Mouse (Mus musculus): ENCODE measurements at regions not wholly inside any gene's neighbourhood (a gene's known extent, or its start where the extent isn't known, plus 50 kb on each side); places are given as distances from the start of the nearest gene placed in this dataset.
A peak's percentile ranks its signal among the peaks of the same experiment; 100 is the strongest.

DNA sequence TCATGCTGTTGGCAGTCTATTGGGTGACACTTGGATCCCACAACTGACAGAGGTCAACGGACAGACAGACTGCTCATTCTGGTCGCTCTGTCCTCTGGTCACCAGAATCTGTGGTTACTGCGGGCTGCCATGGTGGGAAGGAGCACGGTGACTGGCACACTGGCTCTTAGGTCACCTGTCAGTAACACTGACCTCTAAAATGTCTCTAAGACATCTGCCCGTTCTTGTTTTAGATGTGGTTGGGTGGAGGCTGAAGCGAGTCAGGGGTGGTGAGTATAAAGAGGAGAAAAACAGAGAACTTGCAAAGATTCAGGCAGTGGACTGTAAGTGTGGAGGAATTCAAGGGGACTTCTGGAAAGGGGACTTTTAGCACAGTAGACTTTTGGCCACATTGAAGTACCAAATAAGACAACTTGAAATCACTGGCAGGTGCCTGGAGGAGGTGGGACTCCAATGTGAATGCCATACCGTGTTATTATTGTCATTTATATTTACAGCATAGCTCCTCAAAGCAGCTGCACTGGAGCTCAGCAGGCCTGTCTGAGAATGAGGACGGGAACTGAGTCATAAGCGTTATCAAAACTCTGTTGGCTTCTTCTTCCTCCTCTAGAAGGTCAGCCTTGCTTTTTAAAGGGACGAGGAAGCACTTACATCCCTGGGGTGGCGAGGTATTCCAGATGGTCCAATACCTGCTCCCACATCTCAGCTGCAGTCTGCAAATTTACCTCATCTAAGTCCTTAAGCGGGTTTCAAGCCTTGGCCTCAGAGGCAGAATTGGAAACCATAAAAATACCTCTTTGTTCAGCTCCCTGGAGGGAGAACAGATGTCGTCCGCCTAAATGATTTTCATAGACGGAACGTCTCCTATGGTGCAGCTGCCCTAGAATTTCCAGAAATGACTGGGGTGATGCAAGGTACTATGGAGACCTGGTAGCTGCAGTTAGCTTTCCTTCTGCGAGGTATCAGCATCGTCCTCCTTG, 351.3 kb downstream of the Nuak1 start:
- Histone ChIP-seq H3K4me3 (ENCODE audit: insufficient read depth, poor library complexity, severe bottlenecking) (no peak overlapping the region), H3K36me3 (ENCODE audit: control insufficient read depth, insufficient read depth) (no peaks in the 10 kb centered on the region), H3ac (ENCODE audit: control insufficient read depth, insufficient read length, low read depth) (no peak overlapping the region), H3K27me3 (ENCODE audit: control insufficient read depth, insufficient read depth, insufficient read length) (no peaks in the 10 kb centered on the region), H3K79me3 (ENCODE audit: low read depth) (no peaks in the 10 kb centered on the region), H3K79me2 (ENCODE audit: control insufficient read depth, insufficient read depth) (no peaks in the 10 kb centered on the region)
- TF ChIP-seq MYOD1 (IDR thresholded peaks at IDR 0.05; ENCODE audit: control insufficient read depth, insufficient read length, low read depth) (peak; percentile 4), MAX (IDR thresholded peaks at IDR 0.05) (no peak), FOSL1 (IDR thresholded peaks at IDR 0.05; ENCODE audit: insufficient read depth, low read length, poor library complexity, severe bottlenecking) (no peak)

DNA sequence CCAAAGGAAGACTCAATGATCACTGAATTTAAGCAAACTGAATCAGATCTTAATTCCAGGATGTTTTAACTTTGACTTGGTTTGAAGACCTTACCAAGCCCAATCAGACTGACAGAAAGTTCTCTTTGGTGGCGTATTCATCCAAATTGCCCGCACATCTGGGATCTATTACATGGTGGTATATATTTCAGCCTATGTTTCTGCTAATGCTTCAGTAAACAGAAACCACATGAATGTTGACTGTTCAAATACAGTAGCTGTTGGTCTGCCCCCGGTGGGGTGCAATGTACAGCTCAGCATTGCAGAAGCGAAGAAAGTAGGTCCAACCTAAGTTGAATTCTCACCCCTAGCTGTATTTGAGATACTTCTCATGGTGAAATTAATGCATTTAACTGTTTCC, 346.5 kb downstream of the Nuak1 start:
- Histone ChIP-seq H3K79me3 (ENCODE audit: low read depth) (no peaks in the 10 kb centered on the region), H3ac (ENCODE audit: control insufficient read depth, insufficient read length, low read depth) (no peak overlapping the region), H3K36me3 (ENCODE audit: control insufficient read depth, insufficient read depth) (no peaks in the 10 kb centered on the region), H3K4me3 (ENCODE audit: insufficient read depth, poor library complexity, severe bottlenecking) (no peak overlapping the region), H3K79me2 (ENCODE audit: control insufficient read depth, insufficient read depth) (no peaks in the 10 kb centered on the region), H3K27me3 (ENCODE audit: control insufficient read depth, insufficient read depth, insufficient read length) (no peaks in the 10 kb centered on the region)
- TF ChIP-seq CTCF (IDR thresholded peaks at IDR 0.05; ENCODE audit: control insufficient read depth, insufficient read depth, insufficient read length) (no peak), MYOD1 (IDR thresholded peaks at IDR 0.05; ENCODE audit: control insufficient read depth, insufficient read length, low read depth) (no peak), USF1 (IDR thresholded peaks at IDR 0.05; ENCODE audit: low read depth) (no peak), MAX (IDR thresholded peaks at IDR 0.05) (no peak), FOSL1 (IDR thresholded peaks at IDR 0.05; ENCODE audit: insufficient read depth, low read length, poor library complexity, severe bottlenecking) (no peak), CEBPB (IDR thresholded peaks at IDR 0.05; ENCODE audit: low read depth) (no peak), MYOG (IDR thresholded peaks at IDR 0.05; ENCODE audit: control insufficient read depth, extremely low read depth, insufficient read length) (no peak)

DNA sequence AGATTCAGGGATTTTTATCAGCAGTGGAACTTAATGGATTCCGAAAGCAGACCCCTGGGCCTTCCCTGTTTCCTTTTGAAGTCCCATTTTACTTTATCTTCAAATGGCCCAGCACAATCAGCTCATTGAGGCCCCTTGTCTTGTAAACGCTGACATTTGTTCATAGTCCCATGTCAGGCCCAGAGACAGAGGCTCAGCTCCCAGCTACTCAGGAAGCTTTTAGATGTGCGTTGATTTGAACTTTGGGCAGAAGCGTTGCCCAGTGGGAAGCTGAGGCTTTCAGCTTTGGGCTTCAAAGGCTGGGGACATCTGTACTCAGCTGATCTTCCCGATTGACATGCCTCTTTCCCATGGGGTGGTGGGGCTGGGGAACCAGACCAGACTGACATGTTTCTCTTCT, 343.2 kb downstream of the Nuak1 start:
- Histone ChIP-seq H3ac (ENCODE audit: control insufficient read depth, insufficient read length, low read depth) (no peak overlapping the region), H3K4me3 (ENCODE audit: insufficient read depth, poor library complexity, severe bottlenecking) (no peak overlapping the region), H3K79me3 (ENCODE audit: low read depth) (no peaks in the 10 kb centered on the region), H3K27me3 (ENCODE audit: control insufficient read depth, insufficient read depth, insufficient read length) (peaks cover 3% of the 10 kb centered on the region), H3K36me3 (ENCODE audit: control insufficient read depth, insufficient read depth) (no peaks in the 10 kb centered on the region), H3K79me2 (ENCODE audit: control insufficient read depth, insufficient read depth) (no peaks in the 10 kb centered on the region)
- TF ChIP-seq USF1 (IDR thresholded peaks at IDR 0.05; ENCODE audit: low read depth): no peak
- TF ChIP-seq MAX (IDR thresholded peaks at IDR 0.05): no peak
- TF ChIP-seq FOSL1 (IDR thresholded peaks at IDR 0.05; ENCODE audit: insufficient read depth, low read length, poor library complexity, severe bottlenecking): no peak
- TF ChIP-seq MYOD1 (IDR thresholded peaks at IDR 0.05; ENCODE audit: control insufficient read depth, insufficient read length, low read depth): no peak
- TF ChIP-seq CTCF (IDR thresholded peaks at IDR 0.05; ENCODE audit: control insufficient read depth, insufficient read depth, insufficient read length): no peak
- no peak for TF ChIP-seq MYOG (IDR thresholded peaks at IDR 0.05; ENCODE audit: control insufficient read depth, extremely low read depth, insufficient read length)
- no peak for TF ChIP-seq CEBPB (IDR thresholded peaks at IDR 0.05; ENCODE audit: low read depth)

DNA sequence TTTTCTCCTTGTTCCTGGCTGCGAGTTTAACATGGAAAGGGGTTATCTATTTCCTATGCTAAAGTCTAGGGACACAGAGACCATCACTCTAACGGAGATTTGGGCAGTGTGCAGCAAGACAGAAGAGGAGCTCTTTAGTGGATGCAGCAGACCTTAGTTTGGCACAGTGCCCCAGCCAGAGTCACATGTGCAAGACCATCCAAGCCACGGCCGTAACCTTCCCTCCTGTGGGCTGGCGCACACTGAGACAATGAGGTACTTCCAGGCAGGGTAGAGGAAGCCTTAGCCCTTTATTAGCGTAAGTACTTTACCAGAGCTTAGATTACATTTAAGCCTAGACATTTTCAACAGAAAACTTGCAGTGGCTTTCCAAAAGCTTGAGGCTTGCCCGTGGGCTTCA, 336.4 kb downstream of the Nuak1 start:
- TF ChIP-seq USF1 (IDR thresholded peaks at IDR 0.05; ENCODE audit: low read depth): no peak
- no peak for TF ChIP-seq CEBPB (IDR thresholded peaks at IDR 0.05; ENCODE audit: low read depth)
- no peak for TF ChIP-seq FOSL1 (IDR thresholded peaks at IDR 0.05; ENCODE audit: insufficient read depth, low read length, poor library complexity, severe bottlenecking)
- TF ChIP-seq MYOD1 (IDR thresholded peaks at IDR 0.05; ENCODE audit: control insufficient read depth, insufficient read length, low read depth): no peak
- no peak for TF ChIP-seq CTCF (IDR thresholded peaks at IDR 0.05; ENCODE audit: control insufficient read depth, insufficient read depth, insufficient read length)
- TF ChIP-seq MAX (IDR thresholded peaks at IDR 0.05): no peak
- no peak for TF ChIP-seq MYOG (IDR thresholded peaks at IDR 0.05; ENCODE audit: control insufficient read depth, extremely low read depth, insufficient read length)
- H3K27me3 ChIP-seq (ENCODE audit: control insufficient read depth, insufficient read depth, insufficient read length): peaks cover 3% of the 10 kb centered on the region
- no peaks in the 10 kb centered on the region for H3K79me2 ChIP-seq (ENCODE audit: control insufficient read depth, insufficient read depth)
- H3K79me3 ChIP-seq (ENCODE audit: low read depth): no peaks in the 10 kb centered on the region
- H3ac ChIP-seq (ENCODE audit: control insufficient read depth, insufficient read length, low read depth): no peak overlapping the region
- H3K4me3 ChIP-seq (ENCODE audit: insufficient read depth, poor library complexity, severe bottlenecking): no peak overlapping the region
- H3K36me3 ChIP-seq (ENCODE audit: control insufficient read depth, insufficient read depth): no peaks in the 10 kb centered on the region

DNA sequence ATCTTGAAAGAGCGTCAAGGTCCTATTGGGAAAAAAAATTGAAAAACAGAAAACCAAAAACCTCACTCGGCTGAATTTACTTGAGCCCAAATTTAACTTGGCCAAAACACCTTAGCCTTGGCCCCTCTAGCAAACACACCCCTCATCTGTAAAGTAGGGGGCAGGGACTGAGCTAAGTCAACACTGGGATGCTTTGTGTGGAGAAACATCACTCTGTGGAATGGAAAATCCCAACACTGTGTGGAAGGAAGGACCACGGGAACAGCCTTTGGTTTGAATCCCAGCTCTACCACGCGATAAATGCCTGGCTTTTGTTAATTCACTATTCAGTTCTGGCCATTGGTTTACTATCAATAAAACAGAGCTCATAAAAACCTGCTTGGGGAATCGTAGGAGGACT, 335.8 kb downstream of the Nuak1 start:
- TF ChIP-seq FOSL1 (IDR thresholded peaks at IDR 0.05; ENCODE audit: insufficient read depth, low read length, poor library complexity, severe bottlenecking) (no peak), MAX (IDR thresholded peaks at IDR 0.05) (no peak), CEBPB (IDR thresholded peaks at IDR 0.05; ENCODE audit: low read depth) (no peak), USF1 (IDR thresholded peaks at IDR 0.05; ENCODE audit: low read depth) (no peak), MYOG (IDR thresholded peaks at IDR 0.05; ENCODE audit: control insufficient read depth, extremely low read depth, insufficient read length) (no peak), CTCF (IDR thresholded peaks at IDR 0.05; ENCODE audit: control insufficient read depth, insufficient read depth, insufficient read length) (no peak), MYOD1 (IDR thresholded peaks at IDR 0.05; ENCODE audit: control insufficient read depth, insufficient read length, low read depth) (no peak)
- no peak overlapping the region for H3K4me3 ChIP-seq (ENCODE audit: insufficient read depth, poor library complexity, severe bottlenecking)
- no peaks in the 10 kb centered on the region for H3K79me3 ChIP-seq (ENCODE audit: low read depth)
- no peak overlapping the region for H3ac ChIP-seq (ENCODE audit: control insufficient read depth, insufficient read length, low read depth)
- H3K36me3 ChIP-seq (ENCODE audit: control insufficient read depth, insufficient read depth): no peaks in the 10 kb centered on the region
- H3K27me3 ChIP-seq (ENCODE audit: control insufficient read depth, insufficient read depth, insufficient read length): peaks cover 3% of the 10 kb centered on the region
- H3K79me2 ChIP-seq (ENCODE audit: control insufficient read depth, insufficient read depth): no peaks in the 10 kb centered on the region
